Mouse (Mus musculus): Measurements from ENCODE around the gene Tdrd7. TPM values are rescaled to one million over a fixed set of nuclear protein-coding genes. Genes with fewer than 3 reads are reported as not detected.

Tdrd7 gene
- polyA plus RNA-seq, 1 experiment = 5.0 TPM

DNA sequence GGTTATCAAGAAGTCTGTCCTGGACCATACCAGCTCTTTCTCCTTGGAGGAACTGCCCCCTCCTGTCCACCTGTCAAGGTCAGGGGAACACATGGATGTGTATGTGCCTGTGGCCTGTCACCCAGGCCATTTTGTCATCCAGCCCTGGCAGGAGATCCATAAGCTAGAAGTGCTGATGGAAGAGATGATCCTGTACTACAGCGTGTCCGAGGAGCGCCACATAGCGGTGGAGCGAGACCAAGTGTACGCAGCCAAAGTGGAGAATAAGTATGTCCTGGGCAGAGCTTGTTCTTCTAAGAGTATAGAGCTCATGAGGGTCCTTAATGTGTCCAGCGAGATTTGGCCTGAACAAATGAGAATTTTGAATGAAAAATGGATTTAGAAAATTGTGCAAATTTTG lies 60.8 kb downstream of the Tdrd7 start:
- no peak overlapping the region for H3K4me3 ChIP-seq (ENCODE audit: control insufficient read depth, insufficient read depth, low read length)
- H3K27ac ChIP-seq (ENCODE audit: control insufficient read depth, insufficient read depth, low read length) = no peak overlapping the region
- no peak for DNase-seq
- TF ChIP-seq POLR2A (IDR thresholded peaks at IDR 0.05; ENCODE audit: control insufficient read depth, extremely low read depth, insufficient read depth, low read length, poor library complexity) (no peak), CTCF (IDR thresholded peaks at IDR 0.05; ENCODE audit: borderline replicate concordance, control insufficient read depth, extremely low read depth, insufficient read depth, low read length, poor library complexity) (no peak)
- no peaks in the 10 kb centered on the region for H3K36me3 ChIP-seq (ENCODE audit: control insufficient read depth, insufficient read depth, low read length)
- WGBS = 84% methylated on average over 7 of the region's 7 CpGs
- H3K27me3 ChIP-seq (ENCODE audit: control insufficient read depth, insufficient read depth, low read length) = no peaks in the 10 kb centered on the region
- H3K4me1 ChIP-seq (replicated peaks; ENCODE audit: control insufficient read depth, insufficient read depth, low read length) = no peaks in the 10 kb centered on the region

DNA sequence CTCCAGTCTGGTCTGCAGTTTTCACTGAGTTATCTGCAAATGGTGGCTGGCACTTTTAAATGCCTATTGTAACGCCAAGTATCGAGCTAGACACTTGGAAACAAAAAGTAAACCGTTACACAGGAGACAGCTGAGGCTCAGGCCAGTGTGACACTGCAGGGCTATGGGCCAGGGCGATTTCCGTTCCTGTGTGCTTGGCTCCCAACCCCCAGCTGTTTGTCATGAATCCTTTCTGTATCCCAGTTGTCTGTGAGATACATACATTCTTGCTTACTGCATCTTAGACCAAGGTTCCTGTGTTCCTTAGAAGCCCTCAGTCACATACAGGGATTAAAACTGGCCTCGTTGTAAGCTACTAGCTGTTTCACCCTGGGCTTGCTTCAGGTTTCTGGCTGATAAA lies 63.1 kb downstream of the Tdrd7 start:
- no peak for DNase-seq
- TF ChIP-seq POLR2A (IDR thresholded peaks at IDR 0.05; ENCODE audit: control insufficient read depth, extremely low read depth, insufficient read depth, low read length, poor library complexity) (no peak), CTCF (IDR thresholded peaks at IDR 0.05; ENCODE audit: borderline replicate concordance, control insufficient read depth, extremely low read depth, insufficient read depth, low read length, poor library complexity) (no peak)

DNA sequence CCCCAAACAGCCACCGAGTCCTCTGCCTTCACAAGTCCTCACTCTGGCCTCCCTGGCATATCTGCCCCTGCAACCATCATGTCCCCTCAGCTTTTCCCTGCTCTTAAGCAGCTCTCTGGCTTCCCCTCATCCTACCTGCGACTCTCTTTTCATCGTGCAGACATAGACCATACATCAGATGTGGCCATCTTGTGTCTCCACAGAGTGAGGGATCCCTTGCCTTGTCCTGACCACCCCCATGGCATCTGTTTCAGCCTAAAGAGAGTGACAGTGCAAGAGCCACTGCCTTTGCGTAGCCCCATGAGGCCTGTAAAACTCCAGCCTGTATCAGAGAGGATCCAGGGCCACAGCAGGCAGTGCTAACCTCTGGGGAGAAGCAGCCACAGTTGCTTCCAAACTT lies 63.6 kb downstream of the Tdrd7 start:
- no peak overlapping the region for H3K4me3 ChIP-seq (ENCODE audit: control insufficient read depth, insufficient read depth, low read length)
- WGBS = 90% methylated on average over 4 of the region's 4 CpGs
- no peak overlapping the region for H3K27ac ChIP-seq (ENCODE audit: control insufficient read depth, insufficient read depth, low read length)
- H3K4me1 ChIP-seq (replicated peaks; ENCODE audit: control insufficient read depth, insufficient read depth, low read length) = no peaks in the 10 kb centered on the region
- DNase-seq = no peak
- no peaks in the 10 kb centered on the region for H3K27me3 ChIP-seq (ENCODE audit: control insufficient read depth, insufficient read depth, low read length)
- TF ChIP-seq CTCF (IDR thresholded peaks at IDR 0.05; ENCODE audit: borderline replicate concordance, control insufficient read depth, extremely low read depth, insufficient read depth, low read length, poor library complexity) = no peak
- no peak for TF ChIP-seq POLR2A (IDR thresholded peaks at IDR 0.05; ENCODE audit: control insufficient read depth, extremely low read depth, insufficient read depth, low read length, poor library complexity)
- no peaks in the 10 kb centered on the region for H3K36me3 ChIP-seq (ENCODE audit: control insufficient read depth, insufficient read depth, low read length)

More for the DNA sequence above, 63.1 kb downstream of the Tdrd7 start:
- WGBS = 92% methylated on average over 6 of the region's 6 CpGs
- H3K27me3 ChIP-seq (ENCODE audit: control insufficient read depth, insufficient read depth, low read length) = no peaks in the 10 kb centered on the region
- no peaks in the 10 kb centered on the region for H3K36me3 ChIP-seq (ENCODE audit: control insufficient read depth, insufficient read depth, low read length)
- no peak overlapping the region for H3K27ac ChIP-seq (ENCODE audit: control insufficient read depth, insufficient read depth, low read length)
- H3K4me1 ChIP-seq (replicated peaks; ENCODE audit: control insufficient read depth, insufficient read depth, low read length) = no peaks in the 10 kb centered on the region
- H3K4me3 ChIP-seq (ENCODE audit: control insufficient read depth, insufficient read depth, low read length) = no peak overlapping the region

DNA sequence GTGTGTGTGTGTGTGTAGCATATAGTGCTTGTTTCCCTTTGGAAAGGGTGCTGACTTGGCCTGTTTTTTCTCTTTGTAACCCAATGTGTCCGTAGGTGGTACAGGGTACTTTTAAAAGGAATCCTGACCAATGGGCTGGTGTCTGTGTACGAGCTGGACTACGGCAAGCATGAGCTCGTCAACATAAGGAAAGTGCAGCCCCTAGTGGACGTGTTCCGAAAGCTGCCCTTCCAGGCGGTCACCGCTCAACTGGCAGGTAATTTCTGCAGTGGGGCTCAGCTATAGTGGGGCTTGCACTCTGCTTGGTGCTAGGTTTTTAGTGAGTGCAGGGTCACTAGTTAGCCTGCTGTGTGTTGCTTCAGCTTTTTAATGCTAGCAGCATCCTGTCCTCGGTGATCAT lies 64.4 kb downstream of the Tdrd7 start:
- 92% methylated on average over 9 of the region's 9 CpGs for WGBS
- no peaks in the 10 kb centered on the region for H3K4me1 ChIP-seq (replicated peaks; ENCODE audit: control insufficient read depth, insufficient read depth, low read length)
- H3K36me3 ChIP-seq (ENCODE audit: control insufficient read depth, insufficient read depth, low read length) = no peaks in the 10 kb centered on the region
- TF ChIP-seq CTCF (IDR thresholded peaks at IDR 0.05; ENCODE audit: borderline replicate concordance, control insufficient read depth, extremely low read depth, insufficient read depth, low read length, poor library complexity) = no peak
- TF ChIP-seq POLR2A (IDR thresholded peaks at IDR 0.05; ENCODE audit: control insufficient read depth, extremely low read depth, insufficient read depth, low read length, poor library complexity) = no peak
- DNase-seq = no peak
- no peaks in the 10 kb centered on the region for H3K27me3 ChIP-seq (ENCODE audit: control insufficient read depth, insufficient read depth, low read length)
- H3K27ac ChIP-seq (ENCODE audit: control insufficient read depth, insufficient read depth, low read length) = no peak overlapping the region
- H3K4me3 ChIP-seq (ENCODE audit: control insufficient read depth, insufficient read depth, low read length) = no peak overlapping the region

DNA sequence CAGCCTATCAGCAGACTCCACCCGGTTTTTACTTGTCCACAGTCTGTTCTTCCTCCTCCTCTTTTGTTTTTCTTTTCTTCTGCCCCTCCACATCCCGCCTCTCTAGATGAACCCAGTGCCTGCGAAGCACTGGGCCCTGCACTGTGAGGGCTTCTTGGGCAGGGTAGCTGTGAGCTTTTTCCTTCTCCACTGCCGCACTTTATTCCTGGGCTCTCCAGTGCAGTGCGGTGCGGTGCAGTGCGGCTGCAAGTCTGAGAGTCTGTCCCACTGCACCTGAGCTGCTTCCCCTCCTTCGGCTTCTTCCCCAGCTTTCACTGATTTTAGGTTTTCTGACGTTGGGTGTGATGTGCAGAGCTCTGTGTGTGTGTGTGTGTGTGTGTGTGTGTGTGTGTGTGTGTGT lies 67.3 kb downstream of the Tdrd7 start:
- TF ChIP-seq POLR2A (IDR thresholded peaks at IDR 0.05; ENCODE audit: control insufficient read depth, extremely low read depth, insufficient read depth, low read length, poor library complexity) (no peak), CTCF (IDR thresholded peaks at IDR 0.05; ENCODE audit: borderline replicate concordance, control insufficient read depth, extremely low read depth, insufficient read depth, low read length, poor library complexity) (no peak)
- H3K27ac ChIP-seq (ENCODE audit: control insufficient read depth, insufficient read depth, low read length) = no peak overlapping the region
- no peaks in the 10 kb centered on the region for H3K27me3 ChIP-seq (ENCODE audit: control insufficient read depth, insufficient read depth, low read length)
- WGBS = 78% methylated on average over 9 of the region's 9 CpGs
- no peaks in the 10 kb centered on the region for H3K36me3 ChIP-seq (ENCODE audit: control insufficient read depth, insufficient read depth, low read length)
- no peak overlapping the region for H3K4me3 ChIP-seq (ENCODE audit: control insufficient read depth, insufficient read depth, low read length)
- H3K4me1 ChIP-seq (replicated peaks; ENCODE audit: control insufficient read depth, insufficient read depth, low read length) = no peaks in the 10 kb centered on the region
- no peak for DNase-seq

DNA sequence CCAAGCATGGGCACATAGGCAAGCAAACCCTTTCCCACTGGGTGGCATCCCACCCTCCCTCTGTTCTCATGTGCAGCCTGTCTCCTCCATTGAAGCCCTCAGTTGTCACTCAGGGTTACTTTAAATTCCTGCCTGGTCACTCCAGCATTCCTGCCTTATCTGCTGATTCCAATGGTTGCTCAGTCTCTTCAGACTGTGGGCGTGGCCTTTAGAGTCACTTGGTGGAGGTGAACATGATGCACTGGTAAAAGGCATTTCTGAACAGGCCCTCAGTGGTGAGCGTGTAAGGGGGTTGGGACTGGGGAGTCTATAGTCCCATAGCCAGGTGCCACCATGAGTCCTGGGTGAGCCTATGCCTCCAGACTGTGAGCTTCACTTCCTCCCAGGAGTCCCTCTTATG lies 68.1 kb downstream of the Tdrd7 start:
- H3K4me1 ChIP-seq (replicated peaks; ENCODE audit: control insufficient read depth, insufficient read depth, low read length) = no peaks in the 10 kb centered on the region
- H3K36me3 ChIP-seq (ENCODE audit: control insufficient read depth, insufficient read depth, low read length) = no peaks in the 10 kb centered on the region
- 91% methylated on average over 2 of the region's 2 CpGs for WGBS
- no peak overlapping the region for H3K4me3 ChIP-seq (ENCODE audit: control insufficient read depth, insufficient read depth, low read length)
- DNase-seq = no peak
- no peak overlapping the region for H3K27ac ChIP-seq (ENCODE audit: control insufficient read depth, insufficient read depth, low read length)
- H3K27me3 ChIP-seq (ENCODE audit: control insufficient read depth, insufficient read depth, low read length) = no peaks in the 10 kb centered on the region
- TF ChIP-seq POLR2A (IDR thresholded peaks at IDR 0.05; ENCODE audit: control insufficient read depth, extremely low read depth, insufficient read depth, low read length, poor library complexity) = no peak
- no peak for TF ChIP-seq CTCF (IDR thresholded peaks at IDR 0.05; ENCODE audit: borderline replicate concordance, control insufficient read depth, extremely low read depth, insufficient read depth, low read length, poor library complexity)

DNA sequence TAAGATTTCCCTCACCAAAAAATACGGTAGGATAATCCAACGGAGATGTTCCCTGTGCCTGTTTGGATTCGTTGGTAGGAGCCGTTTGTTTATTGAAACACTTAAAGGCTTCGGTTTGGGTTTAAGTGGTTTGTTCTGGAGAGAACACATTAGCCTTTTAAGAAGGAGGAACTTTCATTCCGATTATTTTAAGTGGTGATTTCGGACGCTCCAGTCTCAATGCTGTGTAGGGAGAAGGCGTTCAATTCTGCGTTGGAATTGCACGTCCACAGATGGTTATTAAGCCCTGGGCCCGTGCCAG lies 73.4 kb downstream of the Tdrd7 start:
- no peaks in the 10 kb centered on the region for H3K36me3 ChIP-seq (ENCODE audit: control insufficient read depth, insufficient read depth, low read length)
- no peak overlapping the region for H3K27ac ChIP-seq (ENCODE audit: control insufficient read depth, insufficient read depth, low read length)
- 6% methylated on average over 12 of the region's 12 CpGs for WGBS
- TF ChIP-seq POLR2A (IDR thresholded peaks at IDR 0.05; ENCODE audit: control insufficient read depth, extremely low read depth, insufficient read depth, low read length, poor library complexity) (no peak), CTCF (IDR thresholded peaks at IDR 0.05; ENCODE audit: borderline replicate concordance, control insufficient read depth, extremely low read depth, insufficient read depth, low read length, poor library complexity) (no peak)
- H3K4me3 ChIP-seq (ENCODE audit: control insufficient read depth, insufficient read depth, low read length) = peak overlapping the region; percentile 23
- DNase-seq = no peak
- peaks cover 13% of the 10 kb centered on the region for H3K27me3 ChIP-seq (ENCODE audit: control insufficient read depth, insufficient read depth, low read length)
- H3K4me1 ChIP-seq (replicated peaks; ENCODE audit: control insufficient read depth, insufficient read depth, low read length) = peaks cover 11% of the 10 kb centered on the region
